Mouse (Mus musculus): ENCODE measurements around the gene Zswim5.
A peak's percentile ranks its signal among the peaks of the same experiment; 100 is the strongest.

Zswim5 gene

GRCm38 (mm10) chr4:116913318-116913717 is 36.1 kb downstream of the Zswim5 start:
- no peak for DNase-seq (ENCODE audit: low spot score)

GRCm38 (mm10) chr4:116928006-116928651 is 51.0 kb downstream of the Zswim5 start:
- DNase-seq (ENCODE audit: low spot score) = no peak

GRCm38 (mm10) chr4:116939585-116939984 is 62.4 kb downstream of the Zswim5 start:
- no peak for DNase-seq (ENCODE audit: low spot score)

- DNase-seq (ENCODE audit: low spot score) = no peak
Observed at GRCm38 (mm10) chr4:116942695-116943094, 65.5 kb downstream of the Zswim5 start.

- DNase-seq (ENCODE audit: low spot score) = no peak
Observed at GRCm38 (mm10) chr4:116944055-116944454, 66.9 kb downstream of the Zswim5 start.

- DNase-seq (ENCODE audit: low spot score) = no peak
Observed at GRCm38 (mm10) chr4:116951642-116952041, 74.5 kb downstream of the Zswim5 start.

GRCm38 (mm10) chr4:116954951-116955350 is 77.8 kb downstream of the Zswim5 start:
- no peak for DNase-seq (ENCODE audit: low spot score)

GRCm38 (mm10) chr4:116976503-116976902 is 99.3 kb downstream of the Zswim5 start:
- no peak for DNase-seq (ENCODE audit: low spot score)

GRCm38 (mm10) chr4:116985681-116986080 is 108.5 kb downstream of the Zswim5 start:
- DNase-seq (ENCODE audit: low spot score) = no peak

- DNase-seq (ENCODE audit: low spot score) = peak; percentile 14
Observed at GRCm38 (mm10) chr4:116986400-116987121, 109.4 kb downstream of the Zswim5 start.

GRCm38 (mm10) chr4:116987122-116987456 is 109.9 kb downstream of the Zswim5 start:
- DNase-seq (ENCODE audit: low spot score) = no peak

- no peak for DNase-seq (ENCODE audit: low spot score)
Observed at GRCm38 (mm10) chr4:116989731-116990130, 112.6 kb downstream of the Zswim5 start.

- peak; percentile 57 for DNase-seq (ENCODE audit: low spot score)
Observed at GRCm38 (mm10) chr4:116991366-116991765, 114.2 kb downstream of the Zswim5 start.

GRCm38 (mm10) chr4:116993672-116994621 is 116.8 kb downstream of the Zswim5 start, which contains the start of gene Urod:
TSS of gene Urod (minus strand) at chr4:116994413.
- peak; percentile 72 for DNase-seq (ENCODE audit: low spot score)

GRCm38 (mm10) chr4:116995131-116995797 is 118.1 kb downstream of the Zswim5 start, which contains the start of gene Hectd3:
TSS of gene Hectd3 (plus strand) at chr4:116995317.
- peak; percentile 9 for DNase-seq (ENCODE audit: low spot score)

GRCm38 (mm10) chr4:116995798-116996135 is 118.6 kb downstream of the Zswim5 start:
- peak; percentile 26 for DNase-seq (ENCODE audit: low spot score)

GRCm38 (mm10) chr4:116999513-117000154 is 122.5 kb downstream of the Zswim5 start:
- no peak for DNase-seq (ENCODE audit: low spot score)

GRCm38 (mm10) chr4:117001957-117002356 is 124.8 kb downstream of the Zswim5 start:
- DNase-seq (ENCODE audit: low spot score) = no peak

GRCm38 (mm10) chr4:117002543-117003521 is 125.7 kb downstream of the Zswim5 start:
- DNase-seq (ENCODE audit: low spot score) = peak; percentile 29

GRCm38 (mm10) chr4:117004649-117005048 is 127.5 kb downstream of the Zswim5 start:
- no peak for DNase-seq (ENCODE audit: low spot score)
